Mouse (Mus musculus) neutrophil, adult 5-6 weeks (primary cell): ENCODE data around the gene Klk1b5. TPM values are rescaled to one million over a fixed set of nuclear protein-coding genes. Genes with fewer than 3 reads are reported as not detected.
A peak's percentile ranks its signal among the peaks of the same experiment; 100 is the strongest.
"Not testable (repeated sequence)": the region's sequence is repeated elsewhere in the genome, so short reads cannot be mapped to it uniquely, and the experiment has no call there.

Source experiments
- ATAC-seq: fragments of 151-379, 151-347 bp; 2 replicates; pipeline ENCODE4 v1.8.0; 2017; ENCODE audit warnings: mild to moderate bottlenecking, moderate TSS enrichment; ENCODE audit not compliant: insufficient number of reproducible peaks, poor library complexity, low FRiP score, severe bottlenecking; ENCODE audit errors: extremely low read depth
- total RNA-seq: library from RNA; stranded (forward); fragments of 200-1000 nt; gene quantifications from 2 replicates; pipeline ENCODE4 v1.2.3, GENCODE M21; 2017

Gene Klk1b5
- total RNA-seq, 1 experiment from 2014 or later = not detected

GRCm38 (mm10) chr7:44249248-44249647 is 33.5 kb downstream of the Klk1b5 start:
- no peak for ATAC-seq

DNA sequence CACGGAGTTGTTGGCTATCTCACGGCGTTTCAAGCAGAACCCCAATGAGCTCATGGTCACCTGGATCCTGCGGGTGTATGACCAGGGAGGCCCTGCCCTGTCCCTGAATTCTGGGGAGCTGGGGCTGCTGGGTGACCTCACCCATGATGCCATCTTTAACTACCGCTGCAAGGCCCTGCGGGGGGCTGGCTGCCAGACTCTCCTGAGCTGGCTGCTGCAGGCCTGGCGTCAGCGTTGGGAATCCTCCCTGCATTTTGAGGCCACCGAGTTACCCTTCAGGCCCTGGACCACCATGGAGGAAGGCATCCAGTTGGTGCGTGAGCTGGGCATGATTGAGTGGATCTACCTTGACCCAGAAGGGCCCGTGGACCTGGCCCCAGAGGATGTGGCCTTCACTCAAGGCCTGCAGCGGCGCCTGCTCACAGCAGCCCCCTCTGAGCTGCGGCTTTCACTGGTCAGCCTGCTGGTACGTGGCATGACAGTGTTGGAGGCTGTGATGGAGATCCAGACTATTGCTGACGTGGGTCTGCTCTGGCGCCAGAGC is 35.1 kb downstream of the Klk1b5 start:
- ATAC-seq = not testable (repeated sequence)

DNA sequence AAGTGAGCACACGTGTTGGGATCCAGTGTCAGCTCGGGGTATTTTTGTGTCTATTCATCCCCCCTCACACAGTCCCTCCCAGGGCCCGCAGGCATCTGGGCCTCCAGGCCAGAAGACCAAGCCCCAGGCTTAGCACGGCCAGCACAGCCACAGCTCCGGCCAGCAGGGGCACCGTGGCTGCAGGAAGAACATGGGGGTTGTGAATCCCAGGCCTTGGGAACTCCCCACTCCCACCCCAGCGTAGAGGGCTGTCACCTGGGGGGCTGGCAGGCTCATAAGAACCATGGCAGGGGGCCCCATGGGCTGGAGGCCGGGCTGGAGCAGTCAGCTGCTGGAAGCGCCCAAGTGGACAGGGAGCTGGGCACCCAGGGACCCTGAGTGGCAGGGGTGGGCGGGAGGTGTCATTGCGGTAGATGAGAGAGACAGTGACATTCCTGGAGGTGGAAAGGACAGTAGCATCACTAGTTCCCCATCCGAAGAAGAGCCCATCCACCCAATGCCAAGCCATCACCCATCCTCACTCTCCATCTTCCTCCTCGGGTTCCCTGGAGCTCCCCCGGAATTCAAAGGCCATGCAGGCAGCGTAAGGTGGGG is 37.4 kb downstream of the Klk1b5 start:
- ATAC-seq = no peak

DNA sequence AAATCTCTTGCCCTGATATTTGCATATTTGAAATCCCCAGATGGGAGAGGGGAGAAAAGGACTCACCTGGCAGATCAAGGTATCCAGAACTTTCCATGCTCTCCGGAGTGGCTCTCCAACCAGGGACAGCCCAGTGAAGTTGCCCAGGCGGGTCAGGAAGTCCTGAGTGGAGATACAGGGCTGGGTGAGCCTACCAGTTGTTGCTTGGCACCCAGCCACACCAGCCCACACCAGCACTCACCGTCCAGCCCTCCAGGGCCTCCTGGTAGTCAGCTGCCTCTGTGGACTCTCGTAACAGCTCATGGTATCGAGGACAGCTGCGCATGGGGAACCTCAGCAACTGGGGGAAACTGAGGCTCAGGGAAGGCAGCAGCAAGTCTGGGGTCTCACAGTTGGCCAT is 39.2 kb downstream of the Klk1b5 start:
- no peak for ATAC-seq

DNA sequence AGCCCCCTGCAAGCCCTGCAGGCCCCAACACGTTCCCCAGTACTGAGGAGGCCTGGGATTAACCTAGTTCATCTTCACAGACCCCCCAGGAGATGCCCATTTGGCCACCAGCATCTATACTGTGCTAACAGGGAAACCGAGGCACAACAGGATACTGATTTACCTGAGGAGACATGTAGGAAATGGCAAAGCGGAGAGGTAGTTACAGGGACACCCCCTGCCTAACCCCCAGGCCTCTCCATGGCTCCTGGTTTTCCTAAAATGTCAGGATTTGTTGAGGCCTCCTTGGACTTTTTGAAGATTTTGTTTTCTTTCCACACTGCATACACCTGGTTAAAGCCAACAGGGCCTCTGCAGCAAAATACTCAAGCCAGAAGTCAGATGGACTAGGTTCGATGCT is 41.5 kb downstream of the Klk1b5 start, which contains the start of gene Acp4:
Acp4 (minus strand) TSS at position 101 of the 400 bp plus-strand sequence.
- no peak for ATAC-seq

- no peak for ATAC-seq
Measured at GRCm38 (mm10) chr7:44260410-44260809, 44.7 kb downstream of the Klk1b5 start.

- ATAC-seq = no peak
Measured at GRCm38 (mm10) chr7:44261147-44261546, 45.4 kb downstream of the Klk1b5 start, which contains the start of gene Gm15517. Gene Gm15517, plus strand, starts transcription at chr7:44261447.

DNA sequence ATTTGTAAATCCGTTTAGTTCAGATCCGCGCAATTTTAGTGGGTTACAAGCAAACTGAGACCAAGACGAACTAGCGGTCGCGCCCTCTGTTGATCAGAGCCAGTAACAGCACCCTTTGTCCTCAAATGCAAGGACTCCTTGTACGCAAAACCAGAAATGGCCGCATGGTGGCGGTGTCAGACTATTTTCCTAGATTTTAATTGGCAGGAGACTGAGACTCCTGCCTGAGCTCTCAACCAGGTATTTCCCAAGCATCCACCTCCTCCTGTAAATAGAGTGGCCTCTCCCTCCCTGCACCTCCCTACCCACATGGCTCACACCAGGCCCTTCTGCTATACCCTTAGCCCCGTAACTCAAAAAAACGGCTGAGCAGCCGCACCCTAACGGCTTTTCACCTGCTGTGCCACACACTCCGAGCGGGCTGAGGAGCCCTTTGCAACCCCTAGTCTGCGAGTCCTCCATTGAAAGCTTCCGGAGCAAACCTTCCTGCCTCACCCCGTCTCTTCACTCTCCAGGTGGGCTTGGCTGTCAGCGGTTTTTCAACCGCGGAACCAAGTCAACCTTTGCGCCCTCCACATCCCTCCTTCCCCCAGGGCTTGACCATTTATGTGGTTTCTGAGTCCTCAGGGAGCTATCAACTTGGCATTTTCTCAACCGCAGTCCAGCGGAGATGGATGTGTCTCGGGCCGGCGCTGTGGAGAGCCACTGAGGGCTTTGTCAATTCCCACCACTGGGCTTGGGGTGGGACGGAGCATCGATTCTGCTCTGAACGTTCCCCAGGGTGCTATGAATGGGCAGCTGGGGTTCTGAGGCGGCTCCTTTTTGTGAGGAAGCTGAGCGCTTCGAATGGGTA is 47.3 kb downstream of the Klk1b5 start:
- peak; percentile 90 for ATAC-seq

- ATAC-seq = no peak
Measured at GRCm38 (mm10) chr7:44268117-44268516, 52.4 kb downstream of the Klk1b5 start.

GRCm38 (mm10) chr7:44269397-44269796 is 53.7 kb downstream of the Klk1b5 start:
- no peak for ATAC-seq

Other genes starting within 250 kb of the Klk1b5 start
- gene Klk1b1, start 249.2 kb upstream of the Klk1b5 start, total RNA-seq = not detected in 2 replicates
- gene Klk1b9, start 239.9 kb upstream of the Klk1b5 start, total RNA-seq = not detected in 2 replicates
- not detected in 2 replicates for gene Klk1b11, start 220.1 kb upstream of the Klk1b5 start, total RNA-seq
- gene Klk1b26, start 203.8 kb upstream of the Klk1b5 start, total RNA-seq = not detected in 2 replicates
- not detected in 2 replicates for gene Klk1b27, start 163.7 kb upstream of the Klk1b5 start, total RNA-seq
- not detected in 2 replicates for gene Klk1b21, start 113.6 kb upstream of the Klk1b5 start, total RNA-seq
- gene Klk1b22, start 103.3 kb upstream of the Klk1b5 start, total RNA-seq = not detected in 2 replicates
- gene Klk1b16, start 79.2 kb upstream of the Klk1b5 start, total RNA-seq = not detected in 2 replicates
- gene Klk1b24, start 27.7 kb upstream of the Klk1b5 start, total RNA-seq = not detected in 2 replicates
- gene Klk1b3, start 17.8 kb upstream of the Klk1b5 start, total RNA-seq = not detected in 2 replicates
- not detected in 2 replicates for gene Klk1b4, start 8.5 kb upstream of the Klk1b5 start, total RNA-seq
- not detected in 2 replicates for gene Klk1, start 9.4 kb downstream of the Klk1b5 start, total RNA-seq
- gene Gm36864, start 20.2 kb downstream of the Klk1b5 start, total RNA-seq = not detected in 2 replicates
- 1.4 TPM in 1 of 2 replicates, not detected in the other for gene 1700028J19Rik, start 30.8 kb downstream of the Klk1b5 start, total RNA-seq
- gene 2410002F23Rik, start 30.8 kb downstream of the Klk1b5 start, total RNA-seq = 55.9 and 59.7 TPM in 2 replicates
- not detected in 2 replicates for gene Acp4, start 41.4 kb downstream of the Klk1b5 start, total RNA-seq
- gene Gm15517, start 45.5 kb downstream of the Klk1b5 start, total RNA-seq = not detected in 2 replicates
- 3.3 and 4.3 TPM in 2 replicates for gene Clec11a, start 91.0 kb downstream of the Klk1b5 start, total RNA-seq
- gene Shank1, start 94.3 kb downstream of the Klk1b5 start, total RNA-seq = 2.1 and 5.9 TPM in 2 replicates
- not detected in 2 replicates for gene Syt3, start 168.2 kb downstream of the Klk1b5 start, total RNA-seq
- not detected in 2 replicates for gene 1700008O03Rik, start 169.9 kb downstream of the Klk1b5 start, total RNA-seq
- not detected in 2 replicates for gene Lrrc4b, start 213.1 kb downstream of the Klk1b5 start, total RNA-seq
- not detected in 2 replicates for gene Aspdh, start 249.4 kb downstream of the Klk1b5 start, total RNA-seq